Mouse (Mus musculus): ENCODE results near the gene Stoml2.

Gene Stoml2

GRCm38 (mm10) chr4:43038567-43039495, 7.3 kb upstream of the Stoml2 start:
- no peak for DNase-seq (ENCODE audit: low spot score in 2 of 2)

- DNase-seq (ENCODE audit: low spot score in 2 of 2) = no peak
These were observed 6.5 kb upstream of the Stoml2 start for GRCm38 (mm10) chr4:43037860-43038566.

GRCm38 (mm10) chr4:43036356-43036755, 4.8 kb upstream of the Stoml2 start:
- DNase-seq (ENCODE audit: low spot score in 2 of 2) = no peak

GRCm38 (mm10) chr4:43035851-43036250, 4.3 kb upstream of the Stoml2 start:
- DNase-seq (ENCODE audit: low spot score in 2 of 2) = no peak

- no peak for DNase-seq (ENCODE audit: low spot score in 2 of 2)
These were observed 2.0 kb upstream of the Stoml2 start for GRCm38 (mm10) chr4:43033481-43033880.

GRCm38 (mm10) chr4:43032501-43032900, 991 bp upstream of the Stoml2 start:
- no peak for DNase-seq (ENCODE audit: low spot score in 2 of 2)

- no peak for DNase-seq (ENCODE audit: low spot score in 2 of 2)
These were observed 705 bp downstream of the Stoml2 start for GRCm38 (mm10) chr4:43030780-43031230.

- no peak for DNase-seq (ENCODE audit: low spot score in 2 of 2)
These were observed 1.2 kb downstream of the Stoml2 start for GRCm38 (mm10) chr4:43030352-43030751.

- no peak for DNase-seq (ENCODE audit: low spot score in 2 of 2)
These were observed 1.8 kb downstream of the Stoml2 start for GRCm38 (mm10) chr4:43029749-43030148.

GRCm38 (mm10) chr4:43029121-43029520, 2.4 kb downstream of the Stoml2 start:
- no peak for DNase-seq (ENCODE audit: low spot score in 2 of 2)

GRCm38 (mm10) chr4:43025084-43025960, 6.2 kb downstream of the Stoml2 start, which contains the start of gene Pigo:
TSS of gene Pigo (minus strand) at chr4:43025819.
- peak; percentile 89 to 94 for DNase-seq (ENCODE audit: low spot score in 2 of 2)

- DNase-seq (ENCODE audit: low spot score in 2 of 2) = no peak
These were observed 6.8 kb downstream of the Stoml2 start for GRCm38 (mm10) chr4:43024673-43025072.

- no peak for DNase-seq (ENCODE audit: low spot score in 2 of 2)
These were observed 10.2 kb downstream of the Stoml2 start for GRCm38 (mm10) chr4:43021341-43021740.

GRCm38 (mm10) chr4:43020876-43021275, 10.6 kb downstream of the Stoml2 start:
- DNase-seq (ENCODE audit: low spot score in 2 of 2) = no peak

GRCm38 (mm10) chr4:43019641-43020465, 11.7 kb downstream of the Stoml2 start:
- no peak for DNase-seq (ENCODE audit: low spot score in 2 of 2)

GRCm38 (mm10) chr4:43019176-43019575, 12.3 kb downstream of the Stoml2 start:
- no peak for DNase-seq (ENCODE audit: low spot score in 2 of 2)

- DNase-seq (ENCODE audit: low spot score in 2 of 2) = no peak
These were observed 13.4 kb downstream of the Stoml2 start for GRCm38 (mm10) chr4:43018156-43018555.

- no peak for DNase-seq (ENCODE audit: low spot score in 2 of 2)
These were observed 19.4 kb downstream of the Stoml2 start for GRCm38 (mm10) chr4:43012091-43012490.

GRCm38 (mm10) chr4:43010161-43011038, 21.1 kb downstream of the Stoml2 start, which contains the start of gene Fancg:
TSS of gene Fancg (minus strand) at chr4:43010506.
- peak; percentile 61 to 78 for DNase-seq (ENCODE audit: low spot score in 2 of 2)

GRCm38 (mm10) chr4:43005765-43006164, 25.7 kb downstream of the Stoml2 start:
- no peak for DNase-seq (ENCODE audit: low spot score in 2 of 2)
